Mouse (Mus musculus) adrenal gland, postnatal 36 days (tissue): ENCODE results near the gene Nrd1. TPM values are rescaled to one million over a fixed set of nuclear protein-coding genes. Genes with fewer than 3 reads are reported as not detected.

Source experiments
- DNase-seq, 2 experiments: peaks; one replicate each; pipeline ENCODE4 v3.0.0; 2021; ENCODE audit warnings: mixed read lengths in 1 of 2
- long read RNA-seq, 2 experiments: library from polyadenylated mRNA; stranded (forward); transcript quantifications; one replicate each; pipeline ENCODE4 v2.0.0; 2021; ENCODE audit warnings: borderline sequencing depth in 2 of 2
- total RNA-seq, 2 experiments: library from RNA; stranded (reverse); gene quantifications; 2 replicates each; pipeline ENCODE4 v1.2.3; 2021

Gene Nrd1
- 100 to 1,000 TPM; 115 to 125 TPM for total RNA-seq
- long read RNA-seq, experiment 1, full-length matches to known transcripts, result 21 of 42 reads
- long read RNA-seq, experiment 1, partial matches to known transcripts, result 16 of 42 reads
- long read RNA-seq, experiment 1, other reads (novel, unspliced or antisense), result 5 of 42 reads
- long read RNA-seq, experiment 2, full-length matches to known transcripts, result 16 of 19 reads
- long read RNA-seq, experiment 2, partial matches to known transcripts, result 2 of 19 reads
- long read RNA-seq, experiment 2, other reads (novel, unspliced or antisense), result 1 of 19 reads

DNA sequence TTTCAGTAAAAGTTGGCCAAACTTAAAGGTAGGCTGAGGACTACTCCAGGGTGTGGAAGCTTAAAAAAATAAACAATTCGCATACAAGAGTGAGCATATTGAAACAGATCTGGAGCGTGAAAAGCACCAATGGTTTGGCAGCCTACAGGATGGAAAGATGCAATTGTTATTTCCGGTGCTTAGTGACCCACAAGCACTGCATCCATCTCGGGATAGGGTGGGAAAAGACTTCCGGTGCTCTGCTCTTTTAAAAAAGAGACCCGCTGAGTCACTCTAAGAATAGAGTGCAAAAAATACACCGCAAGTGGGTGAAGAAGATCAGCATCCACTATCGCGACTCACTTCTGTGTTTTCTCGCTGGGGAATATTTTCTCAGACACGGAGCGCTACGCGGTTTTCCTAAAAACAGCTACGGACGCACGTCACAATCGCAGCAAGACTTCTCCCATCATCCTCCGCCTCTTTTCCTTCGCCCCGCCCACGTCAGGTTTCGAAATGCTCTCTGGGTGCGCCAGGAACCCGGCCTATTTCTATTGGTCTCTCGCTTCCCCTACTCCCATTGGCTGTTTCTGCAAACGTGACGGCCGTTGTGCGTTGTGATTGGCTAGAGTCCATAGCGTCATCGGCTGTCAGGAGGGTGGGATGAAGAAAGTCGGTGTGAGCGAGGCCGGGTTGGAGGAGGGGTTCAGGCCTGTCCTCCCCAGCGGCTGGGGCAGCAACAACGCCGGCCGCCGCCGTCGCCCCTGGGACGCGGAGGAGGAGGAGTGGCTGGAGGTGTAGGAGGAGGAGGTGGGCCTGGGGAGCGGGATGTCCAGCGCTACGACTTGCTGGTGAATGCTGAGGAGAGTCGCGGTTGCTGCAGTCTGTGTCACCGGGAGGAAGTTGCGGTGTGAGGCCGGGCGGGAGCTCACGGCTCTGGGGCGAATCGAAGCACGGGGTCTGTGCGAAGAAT, at the start of gene Nrd1:
Gene Nrd1 (plus strand): TSS at position 657 of the 952 bp plus-strand sequence.
- DNase-seq, result peak; percentile 97 to 99

GRCm38 (mm10) chr4:108951663-108952062, 48.8 kb upstream of the Nrd1 start:
- no peak for DNase-seq

DNA sequence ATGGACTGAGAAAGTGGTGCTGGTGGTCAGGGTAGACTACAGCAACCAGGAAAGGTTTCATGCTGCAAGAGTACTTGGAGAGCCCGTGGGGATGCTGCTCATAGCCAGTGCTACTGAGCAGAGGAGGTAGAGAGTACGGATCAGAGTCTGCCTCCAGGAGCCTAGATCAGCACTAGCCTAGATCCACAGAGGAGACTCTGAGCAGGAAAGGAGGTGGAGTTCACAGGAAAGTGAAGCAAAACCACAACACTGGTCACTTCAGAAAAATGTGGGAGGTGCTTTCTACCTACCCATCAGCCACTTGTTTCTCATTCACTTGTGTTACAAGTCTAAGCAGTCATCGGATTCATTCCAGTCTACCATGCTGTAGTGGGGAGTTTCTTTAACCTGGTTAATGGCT, 40.8 kb upstream of the Nrd1 start:
- DNase-seq, result no peak

- DNase-seq, result no peak
Observed at GRCm38 (mm10) chr4:108960619-108961460, 39.6 kb upstream of the Nrd1 start.

DNA sequence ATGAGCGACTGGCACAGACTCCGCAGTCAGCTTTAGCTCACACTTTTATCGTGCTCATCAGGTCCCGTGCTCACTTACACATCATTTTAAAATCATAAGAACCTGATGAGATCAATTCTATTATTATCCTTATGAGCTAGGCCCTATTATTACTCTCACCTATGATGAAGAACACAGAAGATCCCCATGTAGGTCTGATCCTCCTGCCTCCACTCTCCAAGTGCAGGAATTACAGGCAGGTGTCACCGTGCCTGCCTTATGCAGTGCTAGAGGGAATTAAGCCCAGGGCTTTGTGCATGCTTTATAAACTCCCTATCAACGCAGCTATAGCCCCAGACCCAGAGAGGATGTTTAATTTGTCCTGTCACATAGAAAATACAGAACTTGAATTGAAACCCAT, 37.4 kb upstream of the Nrd1 start:
- DNase-seq, result no peak

GRCm38 (mm10) chr4:108969517-108969916, 30.9 kb upstream of the Nrd1 start:
- no peak for DNase-seq

DNA sequence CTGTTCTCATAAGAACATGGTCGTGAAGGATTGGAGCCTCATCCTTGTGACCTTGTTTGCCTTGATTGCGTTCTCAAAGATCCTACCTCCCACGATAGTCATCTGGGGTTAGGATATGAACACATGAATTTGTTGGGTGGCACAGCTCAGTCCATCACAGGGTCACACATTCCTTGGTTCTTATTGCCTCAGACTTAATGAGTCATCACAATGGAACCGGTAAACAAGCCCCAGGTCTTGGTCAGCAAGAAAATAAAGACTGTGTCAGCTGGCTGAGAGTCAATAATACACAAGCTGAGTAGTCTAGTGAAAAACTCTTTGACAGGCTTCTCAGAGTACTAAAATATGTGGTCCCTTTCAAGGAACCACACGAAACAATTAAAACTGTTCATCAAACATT, 29.4 kb upstream of the Nrd1 start:
- no peak for DNase-seq

DNA sequence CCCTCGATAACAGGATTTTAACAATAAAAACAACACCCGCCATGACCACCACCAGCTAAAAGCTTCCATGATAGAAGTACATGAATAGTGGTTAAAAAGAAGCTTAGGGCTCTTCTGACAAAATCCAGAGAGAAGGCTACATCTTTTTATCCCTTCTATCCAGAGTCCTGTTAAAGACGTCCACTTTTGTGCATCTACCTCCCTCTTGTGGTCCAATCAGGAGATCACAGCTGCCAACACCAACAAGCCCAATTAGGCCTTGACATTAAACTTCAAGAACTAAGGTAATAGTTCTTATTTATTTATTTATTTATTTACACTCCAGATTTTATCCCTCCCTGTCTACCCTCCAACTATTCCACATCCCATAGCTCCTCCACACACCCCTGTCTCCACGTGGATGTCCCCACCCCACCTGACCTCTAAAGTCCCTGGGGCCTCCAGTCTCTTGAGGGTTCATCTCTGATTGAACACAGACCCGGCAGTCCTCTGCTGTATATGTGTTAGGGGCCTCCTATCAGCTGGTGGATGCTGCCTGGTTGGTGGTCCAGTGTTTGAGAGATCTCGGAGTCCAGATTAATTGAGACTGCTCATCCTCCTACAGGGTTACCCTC, 23.9 kb upstream of the Nrd1 start:
- DNase-seq, result peak; percentile 32 to 58

DNA sequence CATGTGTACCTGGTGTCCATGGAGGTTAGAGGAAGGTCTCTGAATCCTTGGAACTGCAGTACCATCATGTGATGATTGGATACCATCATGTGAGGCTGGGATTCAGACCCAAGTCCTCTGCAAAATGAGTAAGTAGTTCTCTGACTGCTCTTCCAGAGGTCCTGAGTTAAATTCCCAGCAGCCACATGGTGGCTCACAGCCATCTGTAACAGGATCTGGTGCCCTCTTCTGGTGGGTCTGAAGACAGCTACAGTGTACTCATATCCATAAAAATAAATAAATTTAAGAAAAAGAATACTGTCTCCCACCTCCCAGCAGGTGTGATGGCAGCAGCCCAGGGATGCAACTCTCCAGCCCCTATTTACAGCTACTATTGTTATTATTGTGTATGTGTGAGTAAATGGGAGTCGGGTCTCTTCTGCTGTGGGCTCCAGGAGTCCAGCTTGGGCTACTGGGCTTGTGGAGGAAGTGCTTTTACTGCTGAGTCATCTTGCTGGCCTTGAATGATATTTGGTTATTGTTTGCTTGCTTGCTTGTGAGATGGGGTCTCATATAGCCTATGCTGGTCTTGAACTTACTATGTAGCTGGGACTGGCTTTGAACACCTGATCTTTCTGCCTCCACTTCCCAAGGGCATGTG, 13.5 kb upstream of the Nrd1 start:
- no peak for DNase-seq

GRCm38 (mm10) chr4:108987473-108987842, 13.0 kb upstream of the Nrd1 start:
- no peak for DNase-seq

DNA sequence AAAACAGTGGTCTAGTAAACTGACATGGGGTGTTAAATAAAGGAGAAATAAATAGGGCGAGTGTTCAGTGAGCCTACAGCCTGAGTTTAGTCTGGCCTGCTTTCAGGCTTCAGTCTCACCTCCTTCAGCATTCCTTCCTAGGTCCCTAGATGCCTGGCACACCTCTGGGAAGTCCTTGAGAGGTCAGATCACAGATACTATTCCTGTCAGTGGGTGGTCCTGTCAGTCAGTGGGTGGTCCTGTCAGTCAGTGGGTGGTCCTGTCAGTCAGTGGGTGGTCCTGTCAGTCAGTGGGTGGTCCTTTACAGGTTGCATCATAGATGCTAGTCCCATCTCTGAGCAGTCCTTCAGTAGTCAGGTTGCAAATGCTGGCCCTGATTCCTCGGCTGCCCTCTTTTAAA, 11.0 kb upstream of the Nrd1 start:
- DNase-seq, result no peak

GRCm38 (mm10) chr4:108990032-108990431, 10.4 kb upstream of the Nrd1 start:
- no peak for DNase-seq

- DNase-seq, result no peak
Observed at GRCm38 (mm10) chr4:108990571-108990970, 9.9 kb upstream of the Nrd1 start.

- DNase-seq, result no peak
Observed at GRCm38 (mm10) chr4:108991811-108992210, 8.6 kb upstream of the Nrd1 start.

- DNase-seq, result no peak
Observed at GRCm38 (mm10) chr4:108992978-108993377, 7.5 kb upstream of the Nrd1 start.

GRCm38 (mm10) chr4:109000961-109001360, 506 bp downstream of the Nrd1 start:
- no peak for DNase-seq

DNA sequence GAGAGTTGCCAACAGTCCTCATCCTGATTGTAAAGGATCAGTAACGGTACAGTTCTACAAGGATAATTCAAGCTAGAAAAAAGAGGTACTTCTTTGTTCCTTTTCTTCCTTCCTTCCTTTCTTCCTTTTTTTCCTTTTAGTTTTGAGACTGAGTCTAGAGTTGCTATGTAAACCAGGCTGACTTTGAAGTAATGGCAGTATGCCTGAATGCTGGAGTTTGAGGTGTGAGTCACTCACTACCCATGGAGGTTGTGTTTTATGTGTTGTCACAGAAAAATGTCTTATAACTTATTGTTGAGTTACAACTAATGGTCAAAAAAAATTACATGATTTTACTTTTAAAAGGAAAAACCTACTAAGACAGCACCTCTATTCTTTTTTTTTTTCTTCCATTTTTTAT, 7.6 kb downstream of the Nrd1 start:
- peak in 1 of 2 experiments; percentile 46 for DNase-seq

- no peak for DNase-seq
Observed at GRCm38 (mm10) chr4:109014091-109014490, 13.6 kb downstream of the Nrd1 start.

DNA sequence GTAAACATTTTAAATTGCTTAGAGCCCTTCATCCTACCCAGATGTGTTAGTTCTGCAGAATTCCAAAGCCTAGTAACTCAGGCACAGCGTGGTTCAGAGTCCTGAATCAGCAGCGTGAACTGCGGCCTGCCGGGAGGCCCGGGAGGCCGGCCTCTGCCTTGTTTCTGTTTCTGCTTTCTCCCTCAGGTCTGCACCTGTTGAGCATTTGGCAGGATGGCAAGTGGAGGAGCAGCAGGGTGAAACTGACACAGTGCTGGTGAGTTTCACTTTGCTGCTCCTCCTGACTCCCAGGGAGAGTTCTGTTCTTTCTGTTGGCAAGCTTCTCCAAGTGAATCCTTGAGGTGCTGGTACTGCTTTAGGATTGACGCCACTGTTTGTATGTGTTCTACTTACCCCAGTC, 17.0 kb downstream of the Nrd1 start:
- DNase-seq, result no peak

DNA sequence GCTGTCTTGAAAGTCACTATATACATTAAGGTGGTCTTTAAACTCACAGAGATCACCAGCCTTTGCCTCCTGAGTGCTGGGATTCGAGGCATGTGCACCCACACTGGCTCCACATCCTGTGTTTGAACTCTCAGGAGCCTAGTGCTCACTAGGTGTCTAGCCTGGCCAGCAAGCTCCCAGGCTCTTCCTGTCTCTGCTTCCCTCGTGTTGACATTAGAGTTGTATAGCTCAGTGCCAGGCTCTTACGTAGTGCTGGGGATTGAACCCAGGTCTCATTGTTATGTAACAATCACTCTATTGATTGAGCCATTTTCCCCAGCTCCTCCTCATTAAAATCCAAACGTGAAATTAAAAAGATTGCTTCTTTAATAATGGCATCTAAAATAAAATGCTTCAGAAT, 18.8 kb downstream of the Nrd1 start:
- DNase-seq, result no peak

DNA sequence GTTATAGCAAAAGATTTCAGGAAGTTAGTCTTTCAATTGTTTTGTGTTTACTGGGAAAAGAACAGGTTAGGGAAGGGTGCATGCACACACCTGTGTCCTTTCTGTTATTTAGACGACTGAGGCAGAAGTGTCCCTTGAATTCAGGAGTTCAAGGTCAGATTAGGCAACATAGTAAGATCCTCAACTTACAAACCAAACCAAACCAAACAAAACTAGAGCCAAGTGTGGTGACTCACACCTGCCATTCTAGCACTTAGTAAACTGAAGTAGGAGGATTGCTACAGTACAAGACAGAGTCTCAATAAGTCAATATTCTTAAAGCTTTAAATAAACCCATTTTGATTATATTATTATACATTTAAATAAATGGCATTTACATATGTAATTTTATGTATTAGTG, 21.5 kb downstream of the Nrd1 start:
- peak; percentile 42 to 53 for DNase-seq

- DNase-seq, result no peak
Observed at GRCm38 (mm10) chr4:109025061-109025460, 24.6 kb downstream of the Nrd1 start.
